Mouse (Mus musculus): ENCODE measurements around the gene Akt2.

DNA sequence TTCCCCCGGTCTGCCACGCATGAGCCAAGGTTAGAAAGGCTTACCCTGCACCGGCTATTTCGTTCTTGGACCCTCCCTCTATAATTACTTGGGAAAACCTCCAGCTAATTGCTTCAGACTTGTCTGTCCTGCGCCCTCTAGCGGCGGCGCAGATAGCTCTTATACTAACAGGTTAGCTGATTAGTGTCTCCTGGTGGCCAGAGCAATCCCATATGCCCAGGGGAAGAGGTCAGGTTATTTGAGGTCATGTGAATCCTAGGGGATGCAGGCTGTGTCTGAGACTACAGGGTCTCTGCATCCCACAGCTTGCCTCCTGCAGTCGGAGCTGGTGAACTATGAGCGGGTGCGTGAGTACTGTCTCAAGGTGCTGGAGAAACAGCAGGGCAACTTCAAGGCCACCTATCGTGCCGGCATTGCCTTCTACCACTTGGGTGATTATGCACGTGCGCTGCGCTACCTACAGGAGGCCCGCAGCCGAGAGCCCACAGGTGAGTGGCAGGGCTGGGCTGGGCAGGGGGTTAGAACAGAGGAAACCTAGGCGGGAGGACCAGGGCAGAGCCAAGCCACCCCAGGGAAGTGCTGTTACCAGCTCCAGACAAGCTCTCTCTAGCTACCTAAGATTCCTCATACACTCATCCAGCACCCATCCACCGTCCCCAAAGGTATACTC lies 63.4 kb downstream of the Akt2 start:
- TF ChIP-seq CTCF (IDR thresholded peaks at IDR 0.05; ENCODE audit: insufficient read depth, low read depth, low read length) (peak; percentile 39; the same call in 1 of the 2 replicates), POLR2A (IDR thresholded peaks at IDR 0.05; ENCODE audit: insufficient read depth, low read depth, low read length) (no peak)

All from olfactory bulb, adult 2 months (tissue).